Mouse (Mus musculus) forelimb bud, embryonic 11.5 days (tissue): Measurements from ENCODE around the gene Reln.

Source experiments
- DNase-seq: peaks from one replicate; pipeline ENCODE4 v3.0.0-alpha.2; 2012; ENCODE audit warnings: low read depth, low spot score

Reln gene

DNA sequence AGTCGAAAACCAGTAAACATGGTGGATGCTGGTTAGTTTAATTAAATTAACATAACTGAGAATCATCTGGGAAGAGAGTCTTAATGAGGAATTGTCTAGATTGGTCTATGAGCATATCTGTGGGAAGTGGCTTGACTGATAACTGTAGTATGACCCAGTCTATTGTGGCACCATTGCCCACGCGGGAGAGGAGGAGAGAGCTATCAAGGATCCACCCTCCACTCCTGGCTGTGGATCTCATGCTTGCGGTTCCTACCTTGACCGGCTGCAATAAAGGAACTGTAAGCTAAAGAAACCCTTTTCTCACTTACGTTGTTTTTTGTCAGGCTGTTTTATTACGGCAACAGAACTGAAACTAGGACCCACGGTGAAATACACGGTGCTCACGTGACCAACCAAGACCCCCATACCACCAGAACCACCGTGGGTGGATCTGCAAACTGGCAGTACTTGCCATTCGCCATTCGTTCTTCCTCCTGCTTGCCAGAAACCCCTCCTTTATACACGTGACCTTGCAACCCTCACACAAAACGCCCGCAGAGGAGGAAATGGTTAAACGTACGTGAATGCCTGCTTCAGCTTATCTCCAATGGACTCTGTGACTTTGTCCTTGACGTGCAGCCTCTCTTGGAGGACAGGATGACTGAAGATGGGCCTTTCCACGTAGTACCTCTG, 497.7 kb downstream of the Reln start:
- no peak for DNase-seq

DNA sequence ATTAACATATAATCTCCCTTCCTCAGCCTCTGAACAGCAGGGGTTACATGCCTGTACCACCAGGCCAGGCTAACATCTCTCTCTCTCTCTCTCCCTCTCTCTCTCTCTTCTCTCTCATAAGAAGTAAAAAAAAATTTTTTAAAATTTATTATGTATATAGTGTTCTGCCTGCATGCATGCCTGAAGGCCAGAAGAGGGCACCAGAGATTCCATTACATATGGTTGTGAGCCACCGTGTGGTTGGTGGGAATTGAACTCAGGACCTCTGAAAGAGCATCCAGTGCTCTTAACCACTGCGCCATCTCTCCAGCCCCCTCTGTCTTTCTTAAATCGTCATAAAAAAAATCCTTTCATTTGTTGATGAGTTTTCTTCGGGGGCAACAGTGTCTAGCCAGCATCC, 499.8 kb downstream of the Reln start:
- DNase-seq: no peak
